In genomic region chr4:131904478-131904877, GRCm38 (mm10) we compare ENCODE assay signal across 8 mouse cellular contexts. TPM values are rescaled to one million over a fixed set of nuclear protein-coding genes. Genes with fewer than 3 reads are reported as not detected.
A peak's percentile ranks its signal among the peaks of the same experiment; 100 is the strongest.
DNase-seq lines count a peak whose midpoint lies in the region; ATAC-seq and TF ChIP-seq lines count a peak whose summit lies in the region.
"Had no signal": no experiment of that assay in that cellular context is flagged by ENCODE, and none has a peak within 500 bp of the region (broad histone marks: within the 10 kb centered on the region; RNA-seq: fewer than 3 reads in every experiment).

No protein-coding gene starts in this region.

- ATAC-seq in hindbrain, postnatal 0 days, result peak; percentile 69; the same call in 1 of the 2 replicates
- peak; percentile 69; the same call in 1 of the 2 replicates for ATAC-seq in megakaryocyte-erythroid progenitor cell, adult 5-6 weeks (replicated peaks; ENCODE audit: low FRiP score, low TSS enrichment, poor library complexity, severe bottlenecking)

- DNase-seq in kidney, adult 18-20 months, result peak; percentile 69
- no peak for DNase-seq in kidney, adult 11 months
- peak; percentile 49 for DNase-seq in adrenal gland, postnatal 25 days
- peak; percentile 75 for DNase-seq in hindbrain, postnatal 0 days (ENCODE audit: low spot score)
- DNase-seq in ovary, postnatal 14 days (ENCODE audit: low spot score), result no peak

- H3K36me3 ChIP-seq in ES-Bruce4 (ENCODE audit: control insufficient read depth, insufficient read depth, low read length, poor library complexity, severe bottlenecking), result peaks cover 6% of the 10 kb centered on the region
- peaks cover 31% of the 10 kb centered on the region; the same call in 1 of the 2 replicates for H3K36me3 ChIP-seq in hindbrain, postnatal 0 days (ENCODE audit: insufficient read depth, low read length)

- TF ChIP-seq POLR2A in ES-Bruce4 (IDR thresholded peaks at IDR 0.05; ENCODE audit: insufficient read depth, low read length), result no peak

- 58% methylated on average over 8 of the region's 8 CpGs for WGBS in hindbrain, postnatal 0 days

- H3K4me2 ChIP-seq in hindbrain, postnatal 0 days (ENCODE audit: low read depth, low read length), result no peak overlapping the region

- no peaks in the 10 kb centered on the region; the same call in 1 of the 2 replicates for H3K9me3 ChIP-seq in ES-Bruce4 (replicated peaks; ENCODE audit: control insufficient read depth, insufficient read depth, low read length, poor library complexity, severe bottlenecking)
- H3K9me3 ChIP-seq in hindbrain, postnatal 0 days (ENCODE audit: low read length), result no peaks in the 10 kb centered on the region

- TF ChIP-seq CTCF in ES-Bruce4 (IDR thresholded peaks at IDR 0.05; ENCODE audit: low read depth, low read length), result peak; percentile 80
- peak; percentile 78 for TF ChIP-seq CTCF in hindbrain, postnatal 0 days (IDR thresholded peaks at IDR 0.05; ENCODE audit: low read depth)

- H3K27ac ChIP-seq in ES-Bruce4 (ENCODE audit: insufficient read depth, low read length), result no peak overlapping the region
- no peak overlapping the region for H3K27ac ChIP-seq in hindbrain, postnatal 0 days

- TF ChIP-seq EP300 in ES-Bruce4 (IDR thresholded peaks at IDR 0.05; ENCODE audit: insufficient read depth, low read depth, low read length), result no peak

- H3K4me1 ChIP-seq in ES-Bruce4 (ENCODE audit: control insufficient read depth, insufficient read depth, low read length), result no peaks in the 10 kb centered on the region
- H3K4me1 ChIP-seq in hindbrain, postnatal 0 days (ENCODE audit: insufficient read depth, low read length), result no peaks in the 10 kb centered on the region

- no peaks in the 10 kb centered on the region for H3K27me3 ChIP-seq in ES-Bruce4 (ENCODE audit: control insufficient read depth, insufficient read depth, low read length, poor library complexity, severe bottlenecking)
- H3K27me3 ChIP-seq in hindbrain, postnatal 0 days (ENCODE audit: insufficient read depth, low read length), result no peaks in the 10 kb centered on the region

- no peak overlapping the region for H3K4me3 ChIP-seq in ES-Bruce4 (ENCODE audit: low read depth, low read length)
- H3K4me3 ChIP-seq in hindbrain, postnatal 0 days (ENCODE audit: low read length), result no peak overlapping the region

- H3K9ac ChIP-seq in ES-Bruce4 (ENCODE audit: low read depth, poor library complexity, severe bottlenecking), result no peak overlapping the region
- no peak overlapping the region for H3K9ac ChIP-seq in hindbrain, postnatal 0 days (replicated peaks; ENCODE audit: low read length)

RNA-seq across cellular contexts. Expression of gene Tmem200b, which starts 17.1 kb away (rescaled TPM):
- polyA plus RNA-seq in ES-Bruce4 (2011; ENCODE audit: insufficient read depth, insufficient read length, low read depth, missing spikeins), result not detected in 2 replicates
- total RNA-seq in adrenal gland, postnatal 25 days (2021), result 4.3 and 7.2 TPM in 2 replicates
- 2.3 and 3.2 TPM in 2 replicates for total RNA-seq in hindbrain, postnatal 0 days (2014; rRNA removed)
- polyA plus RNA-seq in hindbrain, postnatal 0 days (2015; fragmentation: Nextera tagmentation; extraction: Ambion mirVana), result 0.48 and 0.64 TPM in 2 replicates
- total RNA-seq in megakaryocyte-erythroid progenitor cell, adult 5-6 weeks (2014; fragmentation: Nextera tagmentation), result not detected in 2 replicates
- 0.80 TPM in 1 of 2 replicates, not detected in the other for total RNA-seq in megakaryocyte-erythroid progenitor cell, adult 5-6 weeks (2017)
- polyA plus RNA-seq: liver, embryonic 16.5 days had no signal

RNA-seq across cellular contexts. Expression of gene Srsf4, which starts 31.1 kb away (rescaled TPM):
- polyA plus RNA-seq in ES-Bruce4 (2011; ENCODE audit: insufficient read depth, insufficient read length, low read depth, missing spikeins), result 71.4 and 74.5 TPM in 2 replicates
- 70.9 and 71.7 TPM in 2 replicates for total RNA-seq in adrenal gland, postnatal 25 days (2021)
- 25.9 and 28.3 TPM in 2 replicates for total RNA-seq in hindbrain, postnatal 0 days (2014; rRNA removed)
- polyA plus RNA-seq in hindbrain, postnatal 0 days (2015; fragmentation: Nextera tagmentation; extraction: Ambion mirVana), result 76.0 and 86.0 TPM in 2 replicates
- total RNA-seq in megakaryocyte-erythroid progenitor cell, adult 5-6 weeks (2014; fragmentation: Nextera tagmentation), result 74.7 and 95.5 TPM in 2 replicates
- total RNA-seq in megakaryocyte-erythroid progenitor cell, adult 5-6 weeks (2017), result 89.4 and 114 TPM in 2 replicates

Comparison
In these comparisons a context has a peak if more than half of its experiments do, and no peak if none do; other contexts are left out.
1. DNase-seq: peak in kidney, adult 18-20 months (single experiment), adrenal gland, postnatal 25 days (single experiment) and hindbrain, postnatal 0 days (single experiment); none in kidney, adult 11 months (single experiment) and ovary, postnatal 14 days (single experiment).